Mouse (Mus musculus): ENCODE measurements around the gene Pde4a.
"Not testable (repeated sequence)": the region's sequence is repeated elsewhere in the genome, so short reads cannot be mapped to it uniquely, and the experiment has no call there.

Gene Pde4a

DNA sequence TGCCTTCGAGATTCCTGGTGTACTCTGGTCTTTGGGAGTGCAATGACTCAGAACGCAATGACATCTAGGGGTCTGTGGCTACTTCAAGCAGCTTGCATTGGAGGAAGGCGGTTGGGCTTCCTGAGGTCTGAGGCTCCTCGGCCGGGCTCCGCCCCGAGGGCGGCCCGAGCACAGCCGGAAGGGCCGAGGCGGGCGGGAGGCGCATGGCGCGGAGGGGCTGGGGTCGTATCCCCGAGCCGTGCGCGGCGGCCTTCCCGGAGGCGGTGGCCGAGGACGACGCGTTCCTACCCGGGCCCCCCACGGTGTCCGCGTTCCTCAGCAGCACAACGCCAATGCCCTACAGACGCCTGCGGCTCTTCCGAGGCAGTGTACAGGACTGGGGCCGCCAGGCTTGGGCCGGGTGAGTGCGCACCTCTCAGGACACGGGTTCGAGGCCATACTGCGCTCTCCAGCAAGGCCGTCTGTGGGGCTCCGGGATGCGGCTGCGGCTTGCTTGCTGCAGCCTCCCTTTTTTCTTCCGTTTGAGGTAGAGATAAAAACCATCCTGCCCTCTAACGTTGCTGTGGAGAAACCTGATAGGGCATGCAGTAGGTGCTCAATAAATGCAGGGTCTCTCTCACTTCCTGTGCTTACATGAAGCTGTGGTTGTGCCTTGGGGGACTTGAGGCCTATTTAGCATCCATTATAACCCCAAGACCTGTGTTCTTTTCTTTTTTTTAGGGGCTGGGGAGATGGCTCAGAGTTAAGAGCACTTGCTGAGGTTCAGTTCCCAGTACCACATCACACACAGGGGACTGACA is 16.1 kb downstream of the Pde4a start:
- DNase-seq (ENCODE audit: low spot score in 2 of 2): no peak

DNA sequence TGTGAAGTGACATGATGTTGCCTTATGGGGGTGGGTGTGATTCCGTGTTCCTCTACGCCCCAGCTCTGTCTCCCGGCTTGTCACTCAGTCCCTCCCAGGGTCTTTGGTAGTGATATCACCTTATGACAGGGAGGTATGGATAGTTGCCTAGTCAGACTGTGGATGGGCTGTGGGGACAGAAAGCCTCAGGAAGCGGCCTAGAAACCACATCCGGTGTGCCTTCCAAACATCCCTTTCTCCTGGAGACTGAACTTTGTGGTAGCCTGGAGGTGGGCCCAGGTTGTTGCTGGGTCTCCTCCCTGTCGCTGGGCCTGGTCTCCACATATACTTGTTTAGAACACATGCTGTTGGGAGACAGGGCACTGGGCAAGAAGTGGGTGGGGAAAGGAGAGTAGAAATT is 17.9 kb downstream of the Pde4a start:
- no peak for DNase-seq (ENCODE audit: low spot score in 2 of 2)

DNA sequence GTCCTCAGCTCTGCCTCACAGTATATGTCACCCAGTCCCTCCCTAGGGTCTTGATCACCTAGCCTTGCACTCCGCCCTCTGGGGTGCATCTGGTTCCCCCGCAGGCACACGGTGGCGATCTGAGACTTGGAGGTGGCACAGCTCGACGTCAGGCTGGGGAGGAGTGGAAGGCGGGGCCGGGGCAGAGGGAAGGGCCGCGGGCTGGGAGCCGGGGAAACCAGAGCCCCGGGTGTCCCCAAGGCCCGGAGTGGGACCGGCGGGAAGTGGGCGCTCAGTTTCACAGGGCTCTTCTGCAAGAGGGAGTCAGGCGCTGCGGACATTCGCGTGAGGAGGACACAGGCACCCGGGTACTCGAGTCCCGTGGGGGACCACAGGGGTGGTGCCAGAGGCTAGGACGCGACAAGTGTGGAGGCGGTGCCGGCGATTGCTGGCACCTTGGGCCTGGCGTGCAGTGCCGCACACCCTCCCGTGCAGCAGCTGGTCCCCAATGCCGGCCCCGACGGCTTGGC is 18.4 kb downstream of the Pde4a start:
- DNase-seq (ENCODE audit: low spot score in 2 of 2): peak in 1 of 2 experiments; percentile 66

DNA sequence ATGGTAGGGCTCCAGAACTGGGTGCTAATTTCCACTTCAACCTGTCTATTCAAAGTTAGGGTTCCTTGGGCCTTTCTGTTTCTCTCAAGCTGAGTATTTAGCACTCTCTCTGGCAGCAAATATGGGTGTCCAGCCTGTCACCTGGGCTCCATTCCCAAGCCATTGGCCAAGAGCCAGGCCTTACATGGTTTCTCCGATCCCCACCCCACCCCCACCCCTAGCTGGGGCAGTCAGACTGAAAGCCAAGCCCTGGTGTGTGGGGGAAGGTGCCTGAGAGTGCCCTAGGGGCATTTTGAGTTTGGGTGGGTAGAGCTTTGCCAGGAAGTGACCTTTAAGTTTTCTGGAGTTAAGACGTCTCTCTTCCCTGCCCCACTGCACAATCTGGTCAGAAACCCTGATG is 19.2 kb downstream of the Pde4a start:
- DNase-seq (ENCODE audit: low spot score in 2 of 2): peak in 1 of 2 experiments; percentile 42

DNA sequence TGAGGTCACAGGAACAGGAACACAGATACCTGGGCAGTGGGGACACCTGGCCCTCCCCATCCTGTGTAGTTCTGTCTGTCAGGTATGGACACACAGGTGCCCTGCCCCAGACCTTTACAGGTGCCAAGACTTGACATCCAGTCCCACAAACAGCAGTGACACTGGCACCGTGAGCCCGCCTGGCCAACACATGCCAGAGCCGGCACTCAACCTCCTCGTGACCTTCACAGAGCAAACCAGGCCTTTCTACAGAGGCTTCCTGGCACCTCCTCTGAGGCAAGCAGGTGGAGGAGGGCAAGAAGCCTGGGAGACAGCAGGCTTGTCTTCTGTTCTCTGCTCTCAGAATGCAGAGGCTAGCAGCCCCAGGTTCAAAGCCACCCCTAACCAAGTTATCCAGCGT is 19.9 kb downstream of the Pde4a start:
- DNase-seq (ENCODE audit: low spot score in 2 of 2): no peak

DNA sequence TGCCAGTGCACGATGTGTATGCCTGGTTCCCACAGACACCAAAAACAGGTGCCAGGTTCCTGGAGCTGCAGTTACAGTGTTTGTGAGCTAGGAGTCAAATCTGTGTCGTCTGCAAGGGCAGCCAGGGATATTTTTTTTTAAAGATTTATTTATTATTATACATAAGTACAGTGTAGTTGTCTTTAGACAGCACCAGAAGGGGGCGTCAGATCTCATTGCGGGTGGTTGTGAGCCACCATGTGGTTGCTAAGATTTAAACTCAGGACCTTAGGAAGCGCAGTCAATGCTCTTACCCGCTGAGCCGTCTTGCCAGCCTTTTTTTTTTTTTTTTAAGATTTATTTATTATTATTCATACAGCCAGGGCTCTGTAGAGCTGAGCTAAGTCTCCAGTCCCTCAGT is 24.4 kb downstream of the Pde4a start:
- DNase-seq (ENCODE audit: low spot score in 2 of 2): no peak

DNA sequence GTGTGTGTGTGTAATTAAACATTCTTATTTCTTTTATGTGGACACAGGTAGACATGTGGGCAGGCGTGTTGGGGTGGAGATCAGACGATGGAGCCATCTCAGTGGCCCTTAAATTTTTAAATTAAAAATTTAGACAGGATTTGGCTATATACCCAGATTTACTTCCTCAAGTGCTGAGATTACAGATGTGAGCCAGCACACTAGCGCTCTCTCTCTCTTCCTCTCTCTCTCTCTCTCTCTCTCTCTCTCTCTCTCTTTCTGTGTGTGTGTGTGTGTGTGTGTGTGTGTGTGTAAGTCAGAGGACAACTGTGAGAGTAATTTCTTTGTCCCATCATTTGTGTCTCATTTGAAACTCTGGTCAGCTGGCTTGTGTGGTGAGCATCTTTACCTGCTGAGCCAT is 25.2 kb downstream of the Pde4a start:
- DNase-seq (ENCODE audit: low spot score in 2 of 2): no peak

DNA sequence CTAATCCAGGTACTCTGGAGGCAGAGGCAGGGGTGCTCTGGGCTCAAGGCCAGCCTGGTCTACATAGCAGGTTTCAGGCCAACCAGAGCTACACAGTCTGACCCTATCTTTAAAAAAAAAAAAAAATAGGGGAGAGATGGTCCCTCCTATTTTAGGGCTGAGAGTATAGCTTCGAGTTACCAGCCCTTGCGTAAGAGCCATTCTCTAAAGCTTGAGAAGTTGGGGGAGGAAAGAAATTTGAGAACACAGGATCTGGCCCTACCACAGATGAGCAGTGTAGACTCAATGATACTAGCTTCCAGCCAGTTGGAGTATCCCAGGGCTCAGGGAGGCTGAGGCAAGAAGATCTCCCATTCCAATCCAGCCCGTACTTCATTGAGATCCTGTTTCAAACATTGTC is 28.3 kb downstream of the Pde4a start:
- no peak for DNase-seq (ENCODE audit: low spot score in 2 of 2)

DNA sequence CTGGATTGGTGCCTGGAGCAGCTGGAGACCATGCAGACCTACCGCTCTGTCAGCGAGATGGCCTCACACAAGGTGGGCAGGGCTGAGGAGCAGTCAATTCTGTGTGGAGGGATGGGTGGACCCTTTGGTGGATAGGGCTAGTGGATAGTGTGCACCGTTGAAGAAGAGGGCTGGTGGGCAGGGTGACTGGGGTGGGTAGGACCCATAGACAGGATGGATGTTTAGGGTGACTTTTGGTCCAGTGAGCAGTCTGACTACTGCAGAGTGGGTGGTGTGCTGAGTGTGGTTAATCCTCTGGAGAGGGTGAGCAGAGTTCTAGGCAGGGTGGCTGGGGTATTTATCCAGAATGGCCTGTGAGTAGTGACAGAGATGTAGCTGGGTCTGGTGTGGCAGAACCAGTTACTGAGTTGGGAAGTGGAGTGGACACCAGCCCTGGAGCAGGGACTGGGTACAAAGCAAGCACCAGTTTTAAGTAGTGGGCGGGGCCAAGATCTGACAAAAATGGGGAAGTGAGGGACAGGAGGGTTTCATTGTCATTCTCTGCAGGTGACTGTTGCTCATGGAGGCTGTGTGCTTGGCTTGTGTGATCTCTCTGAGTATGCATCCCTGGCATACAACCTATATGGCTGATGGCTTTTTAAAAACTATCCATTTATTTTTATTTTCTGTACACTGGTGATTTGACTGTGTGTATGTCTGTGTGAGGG is 29.4 kb downstream of the Pde4a start:
- no peak for DNase-seq (ENCODE audit: low spot score in 2 of 2)

DNA sequence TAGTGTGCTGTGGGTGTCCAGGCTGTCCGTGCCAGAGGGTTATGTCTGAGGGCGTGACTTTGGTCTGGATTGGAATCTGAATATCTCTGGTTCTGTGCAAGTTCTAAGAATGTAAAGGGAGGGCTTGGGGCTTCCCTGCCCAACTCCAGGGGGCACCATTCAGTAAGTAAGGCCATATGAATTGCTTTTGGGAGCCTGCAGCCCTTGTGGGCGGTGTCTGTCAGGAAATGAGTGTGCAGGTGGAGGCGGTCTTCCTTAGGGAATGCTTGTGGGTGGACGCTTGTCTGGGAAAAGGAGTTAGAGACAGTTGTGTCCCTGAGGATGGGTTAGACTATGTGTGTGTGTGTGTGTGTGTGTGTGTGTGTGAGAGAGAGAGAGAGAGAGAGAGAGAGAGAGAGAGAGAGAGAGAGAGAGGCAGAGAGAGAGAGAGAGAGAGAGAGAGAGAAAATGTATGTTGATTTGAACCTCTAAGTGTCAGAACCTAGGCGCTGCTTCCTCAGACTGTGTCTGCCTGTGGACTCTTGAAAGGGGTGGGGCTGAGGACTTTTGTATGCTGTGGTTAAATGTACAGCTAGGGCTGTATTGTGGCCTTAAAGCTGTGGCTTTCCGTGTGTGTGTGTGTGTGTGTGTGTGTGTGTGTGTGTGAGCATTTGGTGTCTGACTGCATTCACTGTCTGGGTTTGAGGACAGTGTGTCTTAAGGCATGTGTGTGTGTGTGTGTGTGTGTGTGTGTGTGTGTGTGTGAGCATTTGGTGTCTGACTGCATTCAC is 30.4 kb downstream of the Pde4a start:
- not testable (repeated sequence) for DNase-seq (ENCODE audit: low spot score in 2 of 2)

DNA sequence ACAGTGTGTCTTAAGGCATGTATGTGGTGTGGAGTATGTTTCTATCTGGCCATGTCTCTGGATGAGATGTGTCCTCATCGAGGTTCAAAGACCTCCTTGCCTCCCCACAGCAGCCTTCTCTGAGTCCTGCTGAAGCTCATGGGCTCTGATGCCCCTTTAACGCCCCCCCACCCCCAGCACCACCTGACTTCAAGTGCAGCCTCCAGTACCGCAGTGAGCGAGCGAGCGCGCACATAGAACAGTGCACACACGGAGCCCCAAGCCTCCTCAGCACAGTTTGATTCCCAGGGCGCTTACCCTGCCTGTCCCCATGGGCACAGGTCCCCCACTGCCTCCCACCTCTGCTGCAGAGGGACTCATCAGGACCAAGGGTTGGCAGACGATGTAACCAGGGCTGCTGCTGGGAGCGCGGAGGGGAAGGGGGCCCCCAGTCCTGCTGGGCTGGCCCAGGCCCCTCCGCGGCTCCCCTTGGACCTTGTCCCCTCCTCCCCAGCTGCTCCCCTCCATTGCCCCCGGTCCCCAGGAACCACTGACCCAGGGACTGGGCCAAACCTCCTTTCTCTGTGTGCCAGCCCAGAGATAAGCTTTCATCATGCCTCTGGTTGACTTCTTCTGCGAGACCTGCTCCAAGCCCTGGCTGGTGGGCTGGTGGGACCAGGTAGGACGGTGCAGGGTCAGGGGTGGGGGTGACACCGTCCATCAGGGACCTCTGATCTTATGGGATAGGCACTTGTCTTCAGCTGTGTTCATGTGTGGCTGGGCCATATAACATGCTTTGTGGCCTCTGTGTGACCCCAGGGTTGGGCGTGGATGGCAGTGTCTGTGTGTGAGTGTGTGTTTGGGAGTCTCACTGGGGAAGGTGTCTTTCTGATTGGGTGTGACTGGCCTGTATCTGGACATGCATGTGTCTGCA is 31.3 kb downstream of the Pde4a start:
- DNase-seq (ENCODE audit: low spot score in 2 of 2): no peak

DNA sequence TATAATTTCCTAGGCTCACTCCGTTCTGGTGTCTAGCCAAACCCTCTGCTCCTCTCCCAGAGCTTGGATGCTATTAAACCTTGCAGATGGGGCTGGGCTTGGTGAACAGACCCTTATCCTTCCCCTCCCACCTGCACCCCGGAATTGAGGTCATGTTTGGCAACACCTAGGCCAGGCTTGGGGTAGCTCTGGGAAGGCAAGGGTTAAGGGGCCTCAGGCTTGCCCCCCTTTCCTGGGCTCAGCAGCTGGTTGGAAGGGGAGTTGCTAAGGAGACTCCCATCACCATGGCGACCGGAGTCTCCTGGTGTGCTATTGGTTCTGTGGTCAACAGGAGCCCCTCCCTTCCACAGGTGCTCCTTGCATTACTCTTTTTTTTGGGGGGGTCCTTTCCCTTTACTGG is 32.5 kb downstream of the Pde4a start:
- DNase-seq (ENCODE audit: low spot score in 2 of 2): no peak

DNA sequence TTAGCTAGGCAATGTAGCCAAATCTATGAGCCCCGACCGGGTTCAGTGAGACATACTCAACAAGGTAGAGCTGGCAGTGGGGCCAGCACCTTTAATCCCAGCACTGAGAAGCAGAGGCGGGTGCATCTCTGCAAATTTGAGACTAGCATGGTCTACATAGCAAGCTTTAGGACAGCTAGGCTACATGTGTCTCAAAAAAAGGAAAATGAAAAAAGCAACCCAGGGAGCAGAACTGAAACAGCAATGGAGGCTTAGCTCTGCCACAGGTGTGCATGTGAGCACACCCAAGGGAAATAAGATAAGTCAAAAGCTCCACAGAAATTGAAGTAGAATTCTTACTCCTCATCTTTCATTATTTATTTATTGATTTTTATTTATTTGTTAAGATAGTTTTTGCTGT is 33.4 kb downstream of the Pde4a start:
- no peak for DNase-seq (ENCODE audit: low spot score in 2 of 2)

DNA sequence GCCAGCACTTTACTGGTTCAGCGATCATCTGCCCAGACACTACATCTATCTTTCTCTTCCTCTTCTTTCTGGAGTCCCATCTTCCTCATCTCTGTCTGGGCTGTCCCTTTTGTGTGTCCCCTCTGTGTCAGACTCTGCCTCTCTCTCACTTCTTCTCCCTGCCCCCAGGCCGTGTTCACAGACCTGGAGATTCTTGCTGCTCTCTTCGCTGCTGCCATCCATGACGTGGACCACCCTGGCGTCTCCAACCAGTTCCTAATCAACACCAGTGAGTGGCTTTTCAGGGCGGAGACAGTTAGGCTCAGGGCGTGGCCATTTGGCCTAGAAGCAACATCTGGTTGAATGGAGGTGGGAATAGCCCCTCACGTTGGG is 38.6 kb downstream of the Pde4a start:
- DNase-seq (ENCODE audit: low spot score in 2 of 2): no peak

DNA sequence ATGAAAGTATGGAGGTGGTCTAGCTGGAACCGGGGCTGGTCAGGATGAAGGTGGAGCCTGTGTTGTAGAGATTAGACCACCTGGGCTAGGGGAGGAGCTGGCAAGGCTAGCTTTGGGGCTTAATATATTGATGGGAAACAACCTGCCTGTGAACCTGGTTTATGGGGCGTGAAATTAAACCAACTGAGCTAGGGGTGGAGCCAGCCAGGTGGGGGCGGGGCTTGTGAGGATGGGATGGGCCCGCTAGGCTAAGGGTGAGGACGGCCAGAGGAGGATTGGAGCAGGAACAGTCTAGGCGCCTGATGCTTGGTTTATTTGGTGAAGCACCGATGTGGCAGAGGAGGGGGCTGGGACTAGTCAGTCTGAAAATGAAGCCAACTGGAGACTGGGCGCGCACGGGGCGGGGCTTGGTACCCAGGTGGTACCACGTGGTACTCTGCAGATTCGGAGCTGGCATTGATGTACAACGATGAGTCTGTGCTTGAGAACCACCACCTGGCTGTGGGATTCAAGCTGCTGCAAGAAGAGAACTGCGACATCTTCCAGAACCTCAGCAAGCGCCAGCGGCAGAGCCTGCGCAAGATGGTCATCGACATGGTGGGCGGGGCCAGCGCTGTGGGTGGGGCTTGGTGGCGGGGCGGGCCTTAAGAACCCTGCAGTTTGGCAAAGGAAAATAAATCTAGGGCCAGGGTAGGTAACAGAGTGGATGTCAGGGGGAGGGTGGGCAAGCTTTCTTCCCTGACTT is 39.2 kb downstream of the Pde4a start:
- no peak for DNase-seq (ENCODE audit: low spot score in 2 of 2)

DNA sequence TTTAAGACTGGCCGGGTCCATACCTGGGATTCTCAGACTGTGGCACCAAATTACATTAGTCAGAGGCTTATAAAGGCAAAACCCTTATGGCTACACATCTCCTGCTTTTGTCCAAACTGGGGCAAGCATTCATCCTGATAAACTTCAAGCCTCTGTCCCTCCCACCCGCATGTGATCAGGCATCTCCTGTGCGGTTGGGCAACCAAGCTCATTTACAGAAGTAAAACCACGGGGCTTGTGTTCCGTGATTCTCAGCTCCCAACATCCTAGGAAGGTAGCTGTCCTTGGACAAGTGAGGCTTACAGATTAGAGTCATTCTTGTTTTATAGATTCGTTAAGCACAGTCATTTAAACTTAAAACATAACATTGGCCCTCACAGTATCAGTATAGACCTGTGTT is 41.3 kb downstream of the Pde4a start:
- DNase-seq (ENCODE audit: low spot score in 2 of 2): no peak

DNA sequence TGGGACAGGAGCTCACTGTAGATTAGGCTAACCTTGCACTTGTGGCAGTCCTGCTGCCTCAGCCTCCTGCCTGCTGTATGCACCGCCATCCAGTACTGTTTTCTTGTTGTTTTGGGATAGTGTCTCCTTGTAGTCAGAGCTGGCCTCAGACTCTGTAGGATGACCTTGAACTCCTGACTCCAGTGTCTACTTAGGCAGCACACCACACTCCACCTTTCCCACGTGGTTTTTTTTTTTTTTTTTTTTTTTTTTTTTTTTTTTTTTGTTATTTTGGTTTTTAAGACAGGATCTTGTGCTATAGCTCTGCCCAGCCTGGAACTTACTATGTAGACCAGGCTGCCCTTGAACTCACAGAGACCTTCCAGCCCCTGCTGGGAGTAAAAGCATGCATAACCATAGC is 43.1 kb downstream of the Pde4a start:
- DNase-seq (ENCODE audit: low spot score in 2 of 2): no peak

DNA sequence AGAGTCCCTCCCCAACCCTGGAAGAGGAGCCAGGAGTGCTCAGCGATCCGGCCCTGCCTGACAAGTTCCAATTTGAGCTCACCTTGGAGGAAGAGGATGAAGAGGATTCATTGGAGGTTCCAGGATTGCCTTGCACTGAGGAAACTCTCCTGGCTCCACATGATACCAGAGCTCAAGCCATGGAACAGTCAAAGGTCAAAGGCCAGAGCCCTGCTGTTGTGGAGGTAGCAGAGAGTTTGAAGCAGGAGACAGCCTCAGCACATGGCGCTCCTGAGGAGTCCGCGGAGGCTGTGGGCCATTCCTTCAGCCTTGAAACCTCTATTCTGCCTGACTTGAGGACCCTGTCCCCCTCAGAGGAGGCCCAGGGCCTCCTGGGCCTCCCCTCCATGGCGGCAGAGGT is 45.3 kb downstream of the Pde4a start:
- DNase-seq (ENCODE audit: low spot score in 2 of 2): no peak

DNA sequence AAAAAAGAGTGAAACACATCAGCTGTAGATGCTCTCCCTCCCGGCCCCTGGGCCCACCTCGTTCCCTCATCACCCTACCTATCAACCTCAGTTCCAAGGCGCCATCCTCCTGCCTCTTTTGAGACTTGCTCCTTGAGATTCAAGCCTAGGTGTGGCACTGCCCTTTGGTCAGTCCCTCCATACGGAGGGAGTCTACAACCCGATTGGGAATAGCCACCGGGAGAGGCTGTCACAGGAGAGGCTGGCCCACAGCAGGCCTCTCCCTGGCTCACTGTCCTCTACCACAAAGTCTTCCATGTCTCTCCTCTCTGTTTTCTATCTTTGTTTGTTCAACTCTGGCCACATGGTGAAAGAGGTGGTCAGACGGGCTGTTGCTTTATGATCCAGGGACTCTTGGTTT is 46.1 kb downstream of the Pde4a start:
- DNase-seq (ENCODE audit: low spot score in 2 of 2): no peak

DNA sequence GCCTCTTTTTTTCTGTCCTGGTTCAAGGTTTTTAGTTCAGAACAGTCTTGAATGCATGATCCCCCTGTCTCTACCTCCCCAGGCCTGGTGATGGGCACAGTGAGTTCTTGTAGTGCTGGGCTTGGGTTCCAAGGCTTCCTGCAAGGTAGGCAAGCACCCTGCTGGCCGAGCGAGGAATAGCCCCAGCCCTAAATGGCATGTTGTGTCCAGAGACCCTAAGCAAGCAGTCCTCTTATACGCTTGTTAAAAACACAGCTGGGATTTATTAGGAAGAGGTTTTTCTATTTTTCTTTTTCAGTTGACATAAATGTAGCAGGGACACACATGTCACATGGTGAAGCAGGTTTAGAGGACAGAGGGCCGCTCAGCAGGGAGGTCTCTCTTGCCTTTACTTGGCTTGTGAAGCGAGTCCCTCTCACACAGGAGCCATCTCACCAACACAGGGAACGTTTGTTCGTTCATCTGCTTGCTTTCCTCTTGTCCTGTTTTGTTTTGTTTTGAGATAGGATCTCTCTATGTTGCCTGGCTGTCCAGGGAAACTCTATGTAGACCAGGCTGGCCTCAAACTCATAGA is 48.2 kb downstream of the Pde4a start:
- no peak for DNase-seq (ENCODE audit: low spot score in 2 of 2)

Data from urinary bladder, postnatal 36 days (tissue).